Mouse (Mus musculus): ENCODE results near the gene Cd300ld3. TPM values are rescaled to one million over a fixed set of nuclear protein-coding genes. Genes with fewer than 3 reads are reported as not detected.

Cd300ld3 gene
- polyA plus RNA-seq (2017; shearing (Covaris generic)), result not detected

DNA sequence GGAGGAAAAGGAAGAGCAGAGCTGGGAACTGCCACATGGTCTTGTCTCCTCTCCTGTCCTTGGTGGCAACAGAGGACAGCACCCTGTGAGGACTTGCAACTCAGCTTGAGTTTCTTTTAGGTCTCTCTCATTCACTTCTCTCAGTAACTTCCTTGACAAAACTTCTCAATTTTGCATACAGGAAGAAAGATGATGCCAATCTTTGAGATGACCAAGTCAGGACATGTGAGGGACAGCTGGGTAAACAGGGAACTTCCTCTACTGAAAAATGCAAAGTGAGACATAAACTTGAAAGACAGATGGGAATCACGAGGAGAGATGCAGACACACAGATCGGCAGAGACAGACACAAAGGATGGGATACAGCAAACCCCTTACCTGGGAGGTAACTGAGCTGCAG, at the start of gene Cd300ld3:
Cd300ld3 (minus strand) TSS at position 151 of the 400 bp plus-strand sequence.

DNA sequence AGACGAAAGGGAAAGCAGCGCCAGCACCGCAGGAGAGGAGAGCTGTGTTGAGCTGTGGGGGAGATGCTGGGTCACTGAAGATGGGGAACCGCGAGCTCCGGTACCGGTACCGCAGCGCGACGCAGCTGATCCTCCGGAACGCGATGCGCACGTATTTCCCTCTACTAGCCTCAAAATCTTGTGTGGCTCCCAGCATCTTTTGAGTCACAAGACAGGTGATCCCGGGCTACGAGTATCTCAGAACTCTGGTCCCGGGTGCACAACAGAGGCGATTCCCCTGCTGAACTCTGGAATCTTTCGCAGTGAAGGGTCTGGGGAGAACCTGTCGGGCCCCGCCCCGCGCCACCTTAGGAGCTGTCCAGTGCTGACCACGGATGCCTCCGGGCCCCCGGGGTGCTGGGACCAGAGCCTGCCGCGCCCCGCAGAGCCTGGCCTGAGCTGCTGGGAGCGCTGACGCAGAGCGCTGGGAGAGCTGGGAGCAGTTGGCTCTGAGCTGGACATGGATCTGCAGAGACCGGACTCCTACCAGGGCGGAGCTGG, 43.2 kb upstream of the Cd300ld3 start, which contains the start of gene Rab37:
Rab37 (plus strand) TSS at position 70 of the 540 bp plus-strand sequence.

DNA sequence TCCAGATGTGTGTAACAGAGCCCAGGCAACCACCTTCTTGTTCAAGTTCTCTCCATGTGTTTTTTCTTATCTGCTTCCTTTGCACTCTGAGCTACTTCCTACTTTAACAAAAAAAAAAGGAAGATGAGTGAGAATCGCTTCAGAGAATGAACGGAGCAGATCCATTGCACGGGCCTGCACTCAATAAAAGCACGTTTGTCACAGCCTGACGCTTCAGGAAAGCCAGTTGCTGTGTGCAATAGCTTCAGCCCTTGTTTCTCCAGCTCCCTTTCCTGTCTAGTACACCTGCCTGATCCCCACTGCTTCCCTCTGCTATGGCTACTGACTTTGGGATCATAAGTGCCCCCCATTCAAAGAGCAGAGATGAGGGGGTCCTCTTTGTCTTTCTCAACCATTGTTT, 13.9 kb upstream of the Cd300ld3 start, which contains the start of gene Cd300e:
Cd300e (minus strand) TSS at position 101 of the 400 bp plus-strand sequence.

DNA sequence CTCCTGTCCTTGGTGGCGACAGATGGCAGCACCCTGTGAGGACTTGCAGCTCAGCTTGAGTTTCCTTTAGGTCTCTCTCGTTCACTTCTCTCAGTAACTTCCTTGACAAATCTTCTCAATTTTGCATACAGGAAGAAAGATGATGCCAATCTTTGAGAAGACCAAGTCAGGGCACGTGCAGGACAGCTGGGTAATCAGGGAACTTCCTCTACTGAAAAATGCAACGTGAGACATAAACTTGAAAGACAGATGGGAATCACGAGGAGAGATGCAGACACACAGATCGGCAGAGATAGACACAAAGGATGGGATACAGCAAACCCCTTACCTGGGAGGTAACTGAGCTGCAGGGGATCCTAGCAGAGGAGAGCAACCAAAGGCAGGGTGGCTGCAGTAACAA, 10.5 kb downstream of the Cd300ld3 start, which contains the start of gene Cd300ld5:
Cd300ld5 (minus strand) TSS at position 101 of the 400 bp plus-strand sequence.

DNA sequence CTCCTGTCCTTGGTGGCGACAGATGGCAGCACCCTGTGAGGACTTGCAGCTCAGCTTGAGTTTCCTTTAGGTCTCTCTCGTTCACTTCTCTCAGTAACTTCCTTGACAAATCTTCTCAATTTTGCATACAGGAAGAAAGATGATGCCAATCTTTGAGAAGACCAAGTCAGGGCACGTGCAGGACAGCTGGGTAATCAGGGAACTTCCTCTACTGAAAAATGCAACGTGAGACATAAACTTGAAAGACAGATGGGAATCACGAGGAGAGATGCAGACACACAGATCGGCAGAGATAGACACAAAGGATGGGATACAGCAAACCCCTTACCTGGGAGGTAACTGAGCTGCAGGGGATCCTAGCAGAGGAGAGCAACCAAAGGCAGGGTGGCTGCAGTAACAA, 21.3 kb downstream of the Cd300ld3 start, which contains the start of gene Cd300ld4:
Cd300ld4 (minus strand) TSS at position 101 of the 400 bp plus-strand sequence.

DNA sequence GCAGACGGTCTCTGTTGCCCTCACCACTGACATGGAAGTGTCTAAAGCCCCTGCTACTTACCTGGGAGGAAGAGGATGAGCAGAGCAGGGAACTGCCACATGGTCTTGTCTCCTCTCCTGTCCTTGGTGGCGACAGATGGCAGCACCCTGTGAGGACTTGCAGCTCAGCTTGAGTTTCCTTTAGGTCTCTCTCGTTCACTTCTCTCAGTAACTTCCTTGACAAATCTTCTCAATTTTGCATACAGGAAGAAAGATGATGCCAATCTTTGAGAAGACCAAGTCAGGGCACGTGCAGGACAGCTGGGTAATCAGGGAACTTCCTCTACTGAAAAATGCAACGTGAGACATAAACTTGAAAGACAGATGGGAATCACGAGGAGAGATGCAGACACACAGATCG, 32.1 kb downstream of the Cd300ld3 start, which contains the start of gene Cd300ld2:
Cd300ld2 (minus strand) TSS at position 101 of the 400 bp plus-strand sequence.

DNA sequence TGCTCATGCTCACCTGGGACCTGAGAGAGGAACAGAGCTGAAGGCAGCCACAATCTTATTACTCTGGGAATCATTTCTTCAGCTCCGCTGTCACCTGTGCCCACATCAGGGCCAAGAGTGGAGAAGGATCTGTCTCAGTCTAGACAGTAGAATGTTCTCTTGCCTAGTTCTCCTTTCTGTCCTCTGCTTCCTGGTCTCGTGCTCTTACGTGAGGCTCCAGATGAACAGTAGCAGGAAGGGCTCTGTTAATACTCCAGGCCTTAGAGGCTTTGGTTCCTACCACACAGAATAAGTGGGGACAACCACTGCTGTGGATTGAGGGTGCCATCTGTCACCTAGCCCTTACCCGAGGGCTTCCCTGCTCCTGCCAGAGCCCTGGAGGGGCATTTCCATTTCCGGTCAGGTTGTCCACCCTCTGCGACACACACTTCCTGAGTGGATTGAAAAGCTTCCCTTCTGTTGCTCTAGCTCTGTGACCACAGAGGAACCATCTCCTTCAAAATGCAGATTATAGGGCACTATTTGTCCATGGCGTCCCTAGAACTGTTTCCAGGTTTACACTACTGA, 46.7 kb downstream of the Cd300ld3 start, which contains the start of gene Cd300c2:
Cd300c2 (minus strand) TSS at position 407 of the 567 bp plus-strand sequence.

Other genes starting within 250 kb of the Cd300ld3 start
- gene Gpr142, start 249.5 kb downstream of the Cd300ld3 start, polyA plus RNA-seq (2017; shearing (Covaris generic)), result under 1 TPM in 1 of 2 experiments, not detected in 1; 0.43 TPM
- gene Gprc5c, start 197.3 kb downstream of the Cd300ld3 start, polyA plus RNA-seq (2017; shearing (Covaris generic)), result 1 to 10 TPM in 1 of 2 experiments, under 1 TPM in 1; 0.68 to 1.9 TPM
- gene Cd300a, start 158.4 kb downstream of the Cd300ld3 start, polyA plus RNA-seq (2017; shearing (Covaris generic)), result 1 to 10 TPM in 1 of 2 experiments, under 1 TPM in 1; 0.05 to 2.3 TPM
- gene Cd300lb, start 114.0 kb downstream of the Cd300ld3 start, polyA plus RNA-seq (2017; shearing (Covaris generic)), result under 1 TPM in 1 of 2 experiments, not detected in 1; 0.13 TPM
- gene Cd300c, start 79.3 kb downstream of the Cd300ld3 start, polyA plus RNA-seq (2017; shearing (Covaris generic)), result under 1 TPM in 1 of 2 experiments, not detected in 1; 0.61 TPM
- gene Cd300ld, start 58.5 kb downstream of the Cd300ld3 start, polyA plus RNA-seq (2017; shearing (Covaris generic)), result under 1 TPM in 1 of 2 experiments, not detected in 1; 0.17 TPM
- gene Cd300c2, start 46.5 kb downstream of the Cd300ld3 start, polyA plus RNA-seq (2017; shearing (Covaris generic)), result under 1 TPM in 1 of 2 experiments, not detected in 1; 0.92 TPM
- gene Cd300ld2, start 32.2 kb downstream of the Cd300ld3 start, polyA plus RNA-seq (2017; shearing (Covaris generic)), result not detected
- not detected for gene Cd300ld4, start 21.4 kb downstream of the Cd300ld3 start, polyA plus RNA-seq (2017; shearing (Covaris generic))
- not detected for gene Cd300ld5, start 10.6 kb downstream of the Cd300ld3 start, polyA plus RNA-seq (2017; shearing (Covaris generic))
- gene Cd300e, start 13.8 kb upstream of the Cd300ld3 start, polyA plus RNA-seq (2017; shearing (Covaris generic)), result 1 to 10 TPM in 1 of 2 experiments, not detected in 1; 3.1 TPM
- 100 to 1,000 TPM; 154 to 188 TPM for gene Rab37, start 43.0 kb upstream of the Cd300ld3 start, polyA plus RNA-seq (2017; shearing (Covaris generic))
- gene Cd300lf, start 85.6 kb upstream of the Cd300ld3 start, polyA plus RNA-seq (2017; shearing (Covaris generic)), result under 1 TPM; 0.39 to 0.98 TPM
- 100 to 1,000 TPM; 433 to 435 TPM for gene Slc9a3r1, start 114.9 kb upstream of the Cd300ld3 start, polyA plus RNA-seq (2017; shearing (Covaris generic))
- gene Tmem104, start 139.1 kb upstream of the Cd300ld3 start, polyA plus RNA-seq (2017; shearing (Covaris generic)), result 10 to 100 TPM; 15.3 to 15.4 TPM
- gene Nat9, start 139.4 kb upstream of the Cd300ld3 start, polyA plus RNA-seq (2017; shearing (Covaris generic)), result 10 to 100 TPM; 14.0 to 15.7 TPM
- under 1 TPM in 1 of 2 experiments, not detected in 1; 0.04 TPM for gene Grin2c, start 218.8 kb upstream of the Cd300ld3 start, polyA plus RNA-seq (2017; shearing (Covaris generic))
- gene Fdxr, start 228.6 kb upstream of the Cd300ld3 start, polyA plus RNA-seq (2017; shearing (Covaris generic)), result 10 to 100 TPM; 25.0 to 35.0 TPM
- 1 to 10 TPM in 1 of 2 experiments, under 1 TPM in 1; 0.87 to 1.1 TPM for gene Fads6, start 249.3 kb upstream of the Cd300ld3 start, polyA plus RNA-seq (2017; shearing (Covaris generic))

Data from inflammation-experienced regulatory T-cells (primary cell).